ENCODE assay signal across 13 mouse cellular contexts in the genomic region with DNA sequence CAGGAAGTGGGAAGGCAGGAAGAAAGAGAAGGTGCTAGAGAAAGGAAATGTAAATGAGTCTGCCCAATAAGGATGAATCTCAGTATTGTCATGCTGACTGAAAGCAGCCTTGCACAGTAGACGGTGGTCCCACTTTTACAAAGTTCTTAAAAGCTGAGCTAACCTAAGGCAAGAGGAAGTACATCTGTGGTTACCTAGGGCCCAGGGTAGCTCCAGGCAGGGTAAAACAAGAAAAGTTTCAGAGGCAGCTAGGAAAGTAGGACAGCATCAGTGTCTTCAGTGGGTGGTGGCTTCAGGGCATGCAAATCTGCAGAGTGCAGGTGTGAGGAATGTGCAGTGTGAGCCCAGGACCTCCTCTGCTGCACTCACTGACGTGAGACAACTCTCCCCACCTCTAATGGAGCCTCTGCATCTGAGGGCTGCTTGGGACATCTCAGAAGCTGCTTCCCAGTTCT. TPM values are rescaled to one million over a fixed set of nuclear protein-coding genes. Genes with fewer than 3 reads are reported as not detected.
A peak's percentile ranks its signal among the peaks of the same experiment; 100 is the strongest.
DNase-seq lines count a peak whose midpoint lies in the region; ATAC-seq and TF ChIP-seq lines count a peak whose summit lies in the region.
"Had no signal": no experiment of that assay in that cellular context is flagged by ENCODE, and none has a peak within 500 bp of the region (broad histone marks: within the 10 kb centered on the region; RNA-seq: fewer than 3 reads in every experiment).

No protein-coding gene starts in this region.

- H3K4me3 ChIP-seq in midbrain, embryonic 11.5 days (ENCODE audit: low read depth, low read length) = no peak overlapping the region
- H3K4me3 ChIP-seq in midbrain, postnatal 0 days (ENCODE audit: low read depth, low read length) = no peak overlapping the region
- no peak overlapping the region for H3K4me3 ChIP-seq in midbrain, embryonic 12.5 days
- H3K4me3 ChIP-seq: limb, embryonic 13.5 days had no signal

- H3K4me2 ChIP-seq in midbrain, embryonic 11.5 days = no peak overlapping the region
- no peak overlapping the region for H3K4me2 ChIP-seq in midbrain, postnatal 0 days (ENCODE audit: low read depth, low read length, poor library complexity, severe bottlenecking)
- H3K4me2 ChIP-seq in midbrain, embryonic 12.5 days (replicated peaks) = no peak overlapping the region
- H3K4me2 ChIP-seq: heart, embryonic 11.5 days; limb, embryonic 13.5 days had no signal

- TF ChIP-seq CTCF in midbrain, postnatal 0 days (IDR thresholded peaks at IDR 0.05) = no peak

- ATAC-seq in midbrain, embryonic 11.5 days (ENCODE audit: low FRiP score) = no peak; the same call in 1 of the 2 replicates
- ATAC-seq in midbrain, postnatal 0 days (ENCODE audit: low FRiP score) = no peak
- peak; percentile 41; the same call in 1 of the 2 replicates for ATAC-seq in midbrain, embryonic 12.5 days (ENCODE audit: low FRiP score, low read depth)
- ATAC-seq: forebrain, embryonic 16.5 days; Patski had no signal

- no peaks in the 10 kb centered on the region for H3K4me1 ChIP-seq in midbrain, embryonic 11.5 days (ENCODE audit: control insufficient read depth, insufficient read depth, low read length)
- H3K4me1 ChIP-seq in midbrain, postnatal 0 days (ENCODE audit: insufficient read depth, low read length) = no peaks in the 10 kb centered on the region
- H3K4me1 ChIP-seq in midbrain, embryonic 12.5 days = no peaks in the 10 kb centered on the region
- H3K4me1 ChIP-seq: limb, embryonic 13.5 days had no signal

- no peaks in the 10 kb centered on the region for H3K36me3 ChIP-seq in midbrain, embryonic 11.5 days (ENCODE audit: control insufficient read depth, insufficient read depth, low read length)
- no peaks in the 10 kb centered on the region for H3K36me3 ChIP-seq in midbrain, postnatal 0 days (ENCODE audit: insufficient read depth, low read length)
- H3K36me3 ChIP-seq in midbrain, embryonic 12.5 days = no peaks in the 10 kb centered on the region
- H3K36me3 ChIP-seq: limb, embryonic 13.5 days had no signal

- H3K27ac ChIP-seq in midbrain, embryonic 11.5 days (ENCODE audit: low read depth, low read length) = no peak overlapping the region
- H3K27ac ChIP-seq in midbrain, postnatal 0 days (ENCODE audit: low read depth, low read length) = no peak overlapping the region
- H3K27ac ChIP-seq in midbrain, embryonic 12.5 days (replicated peaks) = no peak overlapping the region
- H3K27ac ChIP-seq: limb, embryonic 13.5 days had no signal

- no peak overlapping the region for H3K9ac ChIP-seq in midbrain, embryonic 11.5 days (ENCODE audit: low read length)
- H3K9ac ChIP-seq in midbrain, postnatal 0 days (replicated peaks; ENCODE audit: low read length, poor library complexity, severe bottlenecking) = no peak overlapping the region
- no peak overlapping the region for H3K9ac ChIP-seq in midbrain, embryonic 12.5 days (replicated peaks)
- H3K9ac ChIP-seq: limb, embryonic 13.5 days had no signal

- peak; percentile 56 for DNase-seq in midbrain, embryonic 11.5 days (ENCODE audit: low spot score, missing footprints)
- no peak for DNase-seq in midbrain, postnatal 0 days (ENCODE audit: low spot score)
- peak; percentile 66 for DNase-seq in induced T-regulatory cell, adult 2 months (ENCODE audit: low read depth)
- peak; percentile 53 to 74 for DNase-seq in thymus, postnatal 36 days
- no peak for DNase-seq in c-Kit-positive CD71-positive TER-119-positive erythroid progenitor cells, embryonic 14.5 days (ENCODE audit: low spot score)
- DNase-seq in spleen, postnatal 14 days (ENCODE audit: low spot score in 2 of 2) = no peak
- DNase-seq in cerebellum, postnatal 4 days (ENCODE audit: low spot score in 2 of 2) = no peak
- DNase-seq: kidney, postnatal 36 days had no signal

- 40% methylated on average over 2 of the region's 2 CpGs for WGBS in midbrain, embryonic 11.5 days
- 16% methylated on average over 2 of the region's 2 CpGs for WGBS in midbrain, postnatal 0 days
- 24% methylated on average over 2 of the region's 2 CpGs for WGBS in midbrain, embryonic 12.5 days

- no peaks in the 10 kb centered on the region for H3K27me3 ChIP-seq in midbrain, embryonic 11.5 days (ENCODE audit: control insufficient read depth, insufficient read depth, low read length)
- no peaks in the 10 kb centered on the region for H3K27me3 ChIP-seq in midbrain, postnatal 0 days (ENCODE audit: insufficient read depth, low read length)
- no peaks in the 10 kb centered on the region for H3K27me3 ChIP-seq in midbrain, embryonic 12.5 days
- H3K27me3 ChIP-seq: Patski had no signal

- H3K9me3 ChIP-seq in midbrain, embryonic 11.5 days (ENCODE audit: control insufficient read depth, low read length) = no peaks in the 10 kb centered on the region
- H3K9me3 ChIP-seq in midbrain, postnatal 0 days (ENCODE audit: low read length) = no peaks in the 10 kb centered on the region
- H3K9me3 ChIP-seq in midbrain, embryonic 12.5 days = no peaks in the 10 kb centered on the region
- H3K9me3 ChIP-seq: limb, embryonic 13.5 days had no signal

RNA-seq across cellular contexts. Expression of gene Odc1, which starts 38.9 kb away (rescaled TPM):
- polyA plus RNA-seq in midbrain, embryonic 11.5 days (2014; fragmentation: Nextera tagmentation; extraction: Ambion mirVana) = 307 and 314 TPM in 2 replicates
- total RNA-seq in midbrain, postnatal 0 days (2014; rRNA removed) = 181 and 197 TPM in 2 replicates
- 90.9 and 102 TPM in 2 replicates for polyA plus RNA-seq in midbrain, postnatal 0 days (2015; fragmentation: Nextera tagmentation; extraction: Ambion mirVana)
- 248 and 264 TPM in 2 replicates for polyA plus RNA-seq in midbrain, embryonic 12.5 days (2016; fragmentation: Nextera tagmentation; extraction: Ambion mirVana)

Comparison
In these comparisons a context has a peak if more than half of its experiments do, and no peak if none do; other contexts are left out.
1. DNase-seq: peak in midbrain, embryonic 11.5 days (single experiment), induced T-regulatory cell, adult 2 months (single experiment) and thymus, postnatal 36 days (2 of 2); none in midbrain, postnatal 0 days (single experiment), c-Kit-positive CD71-positive TER-119-positive erythroid progenitor cells, embryonic 14.5 days (single experiment), spleen, postnatal 14 days (0 of 2) and cerebellum, postnatal 4 days (0 of 2).